Mouse (Mus musculus): ENCODE results near the gene Dock3.

- TF ChIP-seq CTCF (IDR thresholded peaks at IDR 0.05; ENCODE audit: insufficient read depth, low read depth, low read length) (no peak), POLR2A (IDR thresholded peaks at IDR 0.05; ENCODE audit: insufficient read depth, low read depth, low read length) (no peak)
These were observed 28.7 kb upstream of the Dock3 start for GRCm38 (mm10) chr9:107260429-107260828.
